Mouse (Mus musculus) kidney, adult 2 months (tissue): Measurements from ENCODE around the gene Egfem1.

Source experiments
- CTCF ChIP-seq: fragments of 200-500 bp; conservative IDR thresholded peaks from 2 replicates; pipeline ENCODE4 v1.5.1; 2011; ENCODE audit warnings: low read depth, mild to moderate bottlenecking, control low read depth, low read length, moderate library complexity, mixed read lengths; ENCODE audit not compliant: insufficient read depth, insufficient read length
- POLR2A ChIP-seq: fragments of 200-500 bp; IDR thresholded peaks from one replicate; pipeline ENCODE4 v1.6.1; 2011; ENCODE audit warnings: low read depth, low read length, control low read depth

- TF ChIP-seq POLR2A (no peak), CTCF (no peak)
Measured at GRCm38 (mm10) chr3:29541477-29542079, 459.8 kb downstream of the Egfem1 start.
